ENCODE assay signal across 7 mouse cellular contexts in the genomic region with DNA sequence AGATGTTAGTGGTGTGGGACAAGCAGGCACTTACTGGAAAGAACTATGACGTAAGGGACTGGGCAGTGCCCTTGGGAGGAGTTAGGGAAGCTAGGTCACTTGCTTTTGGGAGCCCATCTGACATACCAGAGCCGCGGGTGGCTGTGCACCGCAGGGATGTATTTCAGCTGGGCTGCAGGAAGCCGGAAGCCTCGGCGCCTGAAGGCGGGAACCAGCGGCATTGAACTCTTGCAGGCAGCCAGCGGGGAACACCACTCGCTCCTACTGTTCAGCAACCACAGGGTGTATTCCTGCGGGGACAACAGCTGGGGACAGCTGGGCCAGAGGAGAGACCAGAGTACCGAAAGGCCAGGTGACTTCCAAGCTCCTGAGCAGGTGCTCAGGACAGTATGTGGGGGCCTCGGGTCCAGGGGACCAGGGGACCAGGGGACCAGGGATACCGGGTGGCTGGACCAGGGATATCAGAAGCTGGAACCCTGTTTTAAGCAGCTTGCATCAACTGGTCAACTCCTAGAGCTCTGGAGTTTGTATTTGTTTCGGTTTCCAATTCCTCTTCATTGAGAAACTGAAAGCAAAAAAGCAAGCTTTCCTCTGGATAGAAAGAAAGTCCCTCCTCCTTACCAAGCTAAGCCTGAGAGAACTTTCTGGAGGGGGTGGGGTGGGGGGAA. TPM values are rescaled to one million over a fixed set of nuclear protein-coding genes. Genes with fewer than 3 reads are reported as not detected.
DNase-seq lines count a peak whose midpoint lies in the region; ATAC-seq and TF ChIP-seq lines count a peak whose summit lies in the region.

A gene (plus strand): TSS at position 120 of the 668 bp plus-strand sequence.

- peak; percentile 97 for ATAC-seq in megakaryocyte-erythroid progenitor cell, adult 5-6 weeks (replicated peaks; ENCODE audit: low FRiP score, low TSS enrichment, poor library complexity, severe bottlenecking)

- H3K27ac ChIP-seq in cortical plate, adult 2 months (ENCODE audit: insufficient read depth, low read length): peak within 1 kb of the TSS; percentile 72

- peak; percentile 89 to 95 for DNase-seq in adrenal gland, adult (ENCODE audit: inconsistent age in 2 of 2, low spot score in 1 of 2)
- DNase-seq in gastrocnemius, adult 8-10 months (ENCODE audit: low spot score in 2 of 2): peak; percentile 30 to 47
- DNase-seq in induced T-regulatory cell, adult 2 months (ENCODE audit: low read depth): peak; percentile 84
- peak; percentile 30 to 47 for DNase-seq in left cerebral cortex, postnatal 14 days (ENCODE audit: low spot score in 2 of 2)
- peak; percentile 22 to 49 for DNase-seq in right cerebral cortex, postnatal 36 days (ENCODE audit: low spot score in 2 of 2)

- peak within 1 kb of the TSS; percentile 43 for H3K4me3 ChIP-seq in cortical plate, adult 2 months (ENCODE audit: insufficient read depth, low read length)

- intact Hi-C loops in left cerebral cortex, postnatal 14 days (cut with DNase I): no loop called here

- 0 out of 2 replicates have a peak, but pooled peaks have one; percentile 53 for TF ChIP-seq POLR2A in cortical plate, adult 2 months (IDR thresholded peaks at IDR 0.05; ENCODE audit: extremely low read depth, insufficient read depth, low read length)

- no peaks in the 10 kb centered on the region for H3K4me1 ChIP-seq in cortical plate, adult 2 months (ENCODE audit: control insufficient read depth, insufficient read depth, low read length)

- TF ChIP-seq CTCF in cortical plate, adult 2 months (IDR thresholded peaks at IDR 0.05; ENCODE audit: extremely low read depth, insufficient read depth, low read length): no peak

RNA-seq across cellular contexts. Expression of the gene that starts here (rescaled TPM):
- polyA plus RNA-seq in cortical plate, adult 2 months (2012; rRNA removed): 10.6 and 10.9 TPM in 2 replicates
- total RNA-seq in gastrocnemius, adult 8-10 months (2022): 1 to 10 TPM in 1 of 4 experiments, under 1 TPM in 3; 0.12 to 1.6 (median 0.61) TPM
- total RNA-seq in left cerebral cortex, postnatal 14 days (2021): 1 to 10 TPM; 4.8 to 6.5 TPM
- 13.8 and 35.6 TPM in 2 replicates for total RNA-seq in megakaryocyte-erythroid progenitor cell, adult 5-6 weeks (2014; fragmentation: Nextera tagmentation)
- total RNA-seq in megakaryocyte-erythroid progenitor cell, adult 5-6 weeks (2017): 11.6 and 18.1 TPM in 2 replicates

Comparison
In these comparisons a context has a peak if more than half of its experiments do, and no peak if none do; other contexts are left out.
1. Peak in every context shown above with its lines: DNase-seq, ATAC-seq, H3K4me3 ChIP-seq and H3K27ac ChIP-seq.
2. DNase-seq: peak in every context shown above with its lines; median percentile 92 in adrenal gland, adult; 84 in induced T-regulatory cell, adult 2 months; 38 in gastrocnemius, adult 8-10 months; 38 in left cerebral cortex, postnatal 14 days; 36 in right cerebral cortex, postnatal 36 days.